Mouse (Mus musculus) ovary, postnatal 10 days (tissue): ENCODE measurements around the gene Camk2d.

ENCODE experiments used
- DNase-seq: peaks from one replicate; pipeline ENCODE4 v3.0.0; 2022; ENCODE audit warnings: low spot score

Gene Camk2d

DNA sequence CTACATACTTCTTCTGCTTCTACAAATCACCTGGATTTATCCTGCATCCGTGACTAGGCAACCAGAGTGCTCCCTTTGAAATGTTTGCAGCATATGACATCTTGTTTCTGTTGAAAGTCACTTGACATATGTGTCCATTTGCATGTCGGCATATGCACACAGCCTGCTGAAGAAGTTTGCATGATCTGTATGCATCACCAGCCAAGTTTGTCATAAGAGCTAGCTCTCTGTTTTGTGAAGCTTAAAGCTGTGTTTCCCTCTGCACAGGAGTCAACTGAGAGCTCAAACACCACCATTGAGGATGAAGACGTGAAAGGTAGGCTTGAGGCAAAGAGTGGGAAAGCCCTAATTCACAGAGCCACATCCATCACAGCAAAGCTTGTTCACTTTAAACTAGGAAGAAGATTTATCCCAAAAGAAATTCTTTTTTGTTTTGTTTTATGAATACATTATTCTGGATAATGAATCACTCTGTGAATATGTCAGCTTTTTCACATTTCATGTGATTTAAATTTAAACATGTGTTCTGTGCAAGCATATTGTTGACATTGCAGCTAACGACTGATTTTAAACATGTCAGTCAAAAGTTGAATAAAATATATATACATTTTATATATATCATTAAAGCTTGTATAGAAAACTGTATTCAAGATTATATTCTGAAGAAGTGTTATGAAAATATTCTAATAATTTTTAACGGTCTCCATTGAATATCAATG, 214.4 kb downstream of the Camk2d start:
- DNase-seq = no peak

DNA sequence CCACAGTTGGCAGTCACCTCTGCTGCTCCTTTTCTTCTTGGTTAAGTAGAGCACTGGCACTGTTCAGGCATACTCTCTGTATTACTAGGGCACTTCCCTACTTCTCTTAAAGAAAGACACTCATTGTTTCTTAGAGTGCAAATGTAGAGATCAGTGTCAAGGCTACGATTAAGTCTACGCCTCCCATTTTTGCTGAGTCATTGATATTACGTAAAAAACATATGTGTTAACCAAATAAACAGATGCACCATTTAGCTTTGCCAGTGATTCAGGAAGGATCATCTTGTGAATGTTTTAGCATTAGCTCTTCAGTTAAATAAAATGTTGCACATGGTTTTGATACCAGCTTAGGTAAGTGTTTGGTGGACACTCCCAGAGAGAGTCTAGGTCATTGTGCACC, 215.5 kb downstream of the Camk2d start:
- no peak for DNase-seq

DNA sequence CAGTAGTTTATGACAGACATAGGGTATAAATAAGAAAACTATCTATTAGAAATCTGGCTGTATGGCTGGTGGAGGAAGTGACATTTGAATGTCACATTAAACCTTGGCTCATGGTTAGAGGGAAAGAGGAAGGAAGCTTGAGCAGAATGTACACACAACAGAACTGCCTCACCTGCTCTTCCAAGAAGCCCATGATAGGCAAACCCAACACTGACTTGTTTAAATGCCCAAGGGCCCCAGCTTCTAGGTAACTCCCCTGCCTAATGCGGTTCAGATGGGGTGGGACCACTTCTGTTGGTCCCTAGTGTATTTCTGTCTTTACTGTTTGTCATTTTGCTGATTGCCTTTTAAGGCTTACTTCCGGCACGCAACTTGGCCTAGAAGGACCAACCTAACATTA, 226.3 kb downstream of the Camk2d start:
- DNase-seq = no peak

DNA sequence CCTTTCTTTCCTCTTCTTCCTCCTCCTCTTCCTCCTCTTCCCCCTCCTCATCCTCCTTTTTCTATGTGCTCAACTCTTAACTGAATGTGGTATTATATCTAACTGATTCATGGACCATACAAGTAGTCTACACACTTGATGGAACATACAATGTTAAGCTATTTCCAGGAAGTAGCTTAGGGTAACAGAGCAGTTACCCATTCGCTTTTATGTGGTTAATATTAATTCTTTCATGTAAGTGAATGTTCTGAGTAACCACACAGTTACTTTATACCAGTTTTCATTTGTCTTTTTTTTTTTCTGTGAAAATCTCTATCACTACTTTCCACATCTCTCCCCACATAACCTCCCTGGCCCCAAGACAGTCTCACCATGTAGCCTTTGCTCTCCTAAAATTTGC, 228.8 kb downstream of the Camk2d start:
- DNase-seq = no peak

DNA sequence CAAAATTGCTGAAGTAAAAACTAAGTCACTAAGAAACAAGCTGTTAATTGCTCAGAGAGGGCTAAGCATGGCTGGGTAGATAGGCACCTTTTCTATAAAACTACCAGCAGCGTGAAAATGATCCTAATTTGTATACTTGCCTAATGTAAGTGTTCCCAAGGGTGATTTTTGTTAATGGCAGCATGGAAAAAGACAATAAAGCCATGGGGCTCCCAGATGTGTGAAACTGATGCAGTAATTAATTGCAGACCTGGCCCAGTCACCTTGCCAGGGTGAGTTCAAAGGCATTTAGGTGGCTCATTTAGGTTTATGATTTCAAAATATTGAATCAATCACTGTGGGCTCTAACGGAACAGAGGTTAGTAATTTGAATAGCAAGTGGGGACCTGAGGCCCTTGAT, 230.1 kb downstream of the Camk2d start:
- DNase-seq = no peak

DNA sequence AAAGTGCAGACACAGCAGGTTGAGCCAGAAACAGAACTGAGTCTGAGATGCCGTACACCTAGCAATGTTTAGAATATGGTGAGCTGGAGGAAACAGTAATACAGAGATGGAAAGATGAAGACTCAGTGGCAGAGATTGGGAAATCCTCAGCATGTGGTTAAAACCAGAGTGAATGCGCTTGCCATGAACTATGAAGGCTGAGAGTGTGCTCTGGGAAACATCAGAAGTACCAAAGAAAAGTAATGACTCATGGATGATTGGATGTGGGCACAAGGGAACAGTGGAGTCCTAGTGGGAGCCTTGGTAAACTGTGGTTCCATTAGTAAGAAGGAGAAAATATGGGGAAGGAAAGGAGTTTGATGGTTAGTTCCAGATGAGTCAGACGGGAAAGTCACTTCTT, 231.8 kb downstream of the Camk2d start:
- no peak for DNase-seq

DNA sequence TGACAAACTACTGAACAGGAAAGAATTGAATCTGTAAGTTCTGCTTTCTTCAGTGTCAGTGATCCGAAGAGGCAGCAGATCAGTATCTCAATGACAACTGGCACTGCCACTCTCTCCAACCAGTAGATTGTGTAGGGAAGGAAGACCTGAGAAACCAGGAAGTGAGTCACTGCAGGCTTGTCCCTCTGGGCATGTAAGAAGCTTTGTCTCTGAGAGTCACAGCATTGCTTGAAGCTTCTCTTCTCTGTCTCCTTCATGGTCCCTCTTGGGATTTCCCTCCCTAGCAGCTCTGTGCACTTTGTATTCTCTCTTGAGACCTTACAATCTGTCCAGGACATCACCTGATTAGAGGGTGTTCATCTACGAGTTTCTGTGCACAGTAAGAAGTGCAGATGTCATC, 233.7 kb downstream of the Camk2d start:
- DNase-seq = no peak

DNA sequence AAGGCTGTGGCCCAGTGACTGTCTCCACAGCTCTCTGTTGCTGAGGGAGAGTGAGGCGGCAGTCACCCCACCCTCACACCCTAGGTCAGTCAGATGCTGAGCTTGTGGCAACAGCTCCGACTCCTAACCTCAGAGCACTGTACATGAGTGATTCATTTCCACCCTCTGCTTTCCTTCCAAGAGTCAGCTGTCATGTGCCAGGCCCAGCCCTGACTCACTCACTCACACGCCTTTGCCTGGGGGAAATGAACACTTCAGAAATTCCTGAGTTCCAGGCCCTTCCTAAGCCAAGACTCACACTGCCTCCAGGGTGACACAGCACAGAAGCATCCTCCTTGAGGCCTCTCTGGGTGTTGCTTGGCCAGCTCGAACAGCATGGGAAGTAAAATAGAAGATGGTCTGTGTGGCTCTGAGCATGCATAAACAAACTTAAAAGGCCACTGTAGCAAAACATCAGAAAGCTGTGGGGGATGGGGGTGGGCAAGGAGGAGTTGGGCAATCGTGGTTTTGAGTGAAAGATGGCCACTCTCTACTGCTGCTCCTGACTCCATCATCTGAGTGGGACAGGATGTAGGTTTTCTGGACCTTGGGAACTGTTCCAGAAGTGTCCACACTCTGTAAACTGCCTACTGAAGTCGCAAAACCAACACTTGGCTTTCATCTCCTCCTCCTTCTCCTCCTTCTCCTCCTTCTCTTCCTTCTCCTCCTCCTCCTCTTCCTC, 235.5 kb downstream of the Camk2d start:
- no peak for DNase-seq

DNA sequence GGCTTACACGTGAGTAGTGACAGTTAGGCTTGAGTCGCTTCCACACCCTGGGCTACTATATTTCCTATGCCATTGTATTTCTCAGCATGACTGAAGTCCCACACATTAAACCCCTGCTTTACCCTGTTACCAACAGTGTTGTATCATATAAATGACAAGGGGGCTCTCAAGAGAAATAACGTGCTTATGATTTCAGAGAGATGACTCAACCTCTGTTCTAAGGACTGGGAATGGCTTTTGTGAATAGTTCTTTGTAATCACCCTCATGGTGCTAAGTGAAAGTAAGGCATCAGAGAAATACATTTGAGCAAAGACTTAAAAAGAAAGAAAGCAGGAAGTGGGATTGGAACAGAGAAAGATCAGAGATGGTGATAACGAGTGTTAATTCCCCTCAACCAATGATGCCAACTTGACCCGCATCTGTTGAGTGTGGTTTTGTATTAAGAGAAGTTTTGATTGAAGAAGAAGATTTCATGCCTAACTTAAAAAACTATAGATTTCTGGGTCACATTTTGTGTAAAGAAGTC, 238.6 kb downstream of the Camk2d start:
- DNase-seq = no peak

DNA sequence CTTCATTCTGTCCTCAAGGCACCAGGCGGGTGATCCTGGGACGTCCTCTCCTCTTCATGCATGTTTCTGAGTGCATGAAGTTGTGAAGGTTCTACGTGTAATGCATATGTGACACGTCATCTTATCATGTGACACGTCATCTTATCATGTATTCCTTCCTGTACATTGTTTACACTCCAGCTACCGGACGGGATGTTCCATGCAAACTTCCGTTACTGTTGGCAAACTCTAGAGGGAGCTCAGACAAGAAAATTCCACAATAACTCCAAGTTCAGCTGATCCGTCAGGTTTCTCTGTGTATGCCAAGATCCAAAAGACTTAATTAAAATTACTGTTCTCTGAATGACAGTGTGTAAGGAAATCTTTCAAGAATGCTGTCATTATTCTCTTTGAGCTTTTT, 246.7 kb downstream of the Camk2d start:
- DNase-seq = no peak

DNA sequence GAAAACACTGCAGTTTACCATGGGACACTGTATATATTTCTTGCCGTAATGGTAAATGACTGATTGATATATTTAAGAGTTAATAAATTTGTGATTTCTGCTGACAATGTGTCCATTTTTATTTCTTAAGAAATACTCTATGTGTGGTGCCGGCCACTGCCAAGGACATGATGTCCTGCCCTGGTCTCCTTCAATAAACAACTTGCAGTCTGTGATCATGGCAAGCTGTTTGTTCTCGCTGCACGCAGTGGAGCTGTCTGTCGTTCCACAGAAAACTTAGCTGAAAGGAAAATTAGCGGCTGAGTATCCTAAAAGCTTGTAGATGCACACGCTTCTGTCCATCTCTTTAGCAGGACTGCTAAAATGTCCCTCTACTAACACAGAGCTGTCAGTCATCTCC, 248.7 kb downstream of the Camk2d start:
- DNase-seq = no peak

DNA sequence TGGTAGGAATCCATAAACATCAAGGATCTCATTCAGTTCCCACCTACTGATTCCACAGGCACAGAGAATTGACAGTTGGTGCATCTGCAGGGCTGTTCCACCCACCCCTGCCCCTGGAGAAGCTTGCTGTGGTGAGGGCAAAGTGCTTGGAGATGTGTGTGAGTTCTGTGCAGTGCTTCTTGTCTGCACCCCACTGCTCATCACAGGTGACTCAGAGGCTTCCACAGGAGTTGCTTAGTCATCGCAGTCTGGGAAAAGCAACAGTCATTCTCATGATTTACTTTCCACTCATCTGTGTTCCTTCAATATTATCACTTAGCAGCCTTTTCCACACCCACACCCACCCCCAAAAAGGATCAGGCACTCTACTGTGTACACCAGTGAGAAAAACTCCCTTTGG, 252.0 kb downstream of the Camk2d start:
- DNase-seq = no peak

DNA sequence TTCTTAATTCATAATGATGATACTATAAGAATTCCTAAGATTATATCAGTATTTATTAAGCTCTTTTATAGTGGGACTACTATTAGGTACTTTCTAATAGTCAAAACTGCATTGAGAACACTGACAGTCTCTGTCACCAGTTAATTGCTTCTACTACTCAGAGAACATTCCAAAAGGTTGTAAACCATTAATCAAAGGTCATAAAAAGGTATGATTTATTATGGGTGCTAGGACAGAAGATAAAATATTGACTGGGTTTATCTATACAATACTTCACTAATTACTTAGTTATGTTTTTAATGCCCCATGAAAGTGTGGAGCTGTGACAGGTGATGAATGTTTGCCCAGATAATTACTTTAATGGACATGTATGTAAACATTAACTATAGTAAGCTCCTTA, 264.3 kb downstream of the Camk2d start:
- DNase-seq = no peak

DNA sequence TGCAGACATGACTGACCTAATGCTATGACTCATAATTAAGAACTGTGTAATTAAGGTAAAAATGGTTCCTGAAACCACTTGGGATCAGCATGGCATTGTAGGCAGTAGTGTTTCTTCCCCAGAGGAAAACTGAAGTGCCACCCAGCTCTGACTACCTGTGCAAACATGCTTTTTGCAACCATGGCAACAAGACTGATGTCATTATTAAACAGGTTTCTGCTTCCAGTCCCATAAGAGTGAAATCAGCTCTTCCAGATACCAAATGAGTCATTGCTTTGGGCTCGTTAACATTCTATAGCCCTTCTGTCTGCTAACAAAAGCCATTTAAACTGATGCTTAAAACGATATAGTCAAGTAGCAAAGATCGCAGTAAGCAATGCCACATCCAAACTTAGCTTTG, 273.5 kb downstream of the Camk2d start:
- DNase-seq = no peak

DNA sequence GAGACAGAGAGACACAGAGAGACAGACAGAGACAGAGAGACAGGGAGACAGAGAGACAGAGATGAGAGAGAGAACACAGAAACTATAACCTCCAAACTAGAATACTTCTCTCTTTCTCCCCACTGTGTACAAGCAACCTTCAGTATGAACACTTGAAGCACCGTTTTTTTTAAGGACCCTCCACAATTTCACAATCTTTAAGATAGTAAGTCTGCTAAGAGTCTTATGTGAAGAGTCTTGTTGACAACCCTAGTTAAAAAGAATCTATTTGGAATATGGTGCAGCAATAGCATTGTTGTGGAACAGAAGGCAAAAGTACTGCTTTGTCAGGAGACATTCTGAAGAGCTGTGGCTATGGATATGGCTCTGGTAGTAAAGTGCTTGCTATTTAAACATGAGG, 274.6 kb downstream of the Camk2d start:
- DNase-seq = no peak

DNA sequence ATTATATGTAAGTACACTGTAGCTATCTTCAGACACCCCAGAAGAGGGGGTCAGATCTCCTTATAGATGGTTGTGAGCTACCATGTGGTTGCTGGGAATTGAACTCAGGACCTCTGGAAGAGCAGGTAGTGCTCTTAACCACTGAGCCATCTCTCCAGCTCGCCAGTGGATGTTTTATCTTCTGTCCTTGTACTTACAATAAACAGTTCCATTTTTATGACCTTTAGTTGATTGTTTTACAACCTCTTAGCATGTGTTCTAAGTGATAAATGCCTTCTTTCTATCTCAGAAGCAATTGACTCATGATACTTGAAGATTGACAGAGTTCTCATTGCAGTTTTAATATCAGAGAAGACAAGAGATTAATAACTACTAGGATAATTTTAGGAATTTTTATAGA, 282.1 kb downstream of the Camk2d start:
- DNase-seq = no peak

DNA sequence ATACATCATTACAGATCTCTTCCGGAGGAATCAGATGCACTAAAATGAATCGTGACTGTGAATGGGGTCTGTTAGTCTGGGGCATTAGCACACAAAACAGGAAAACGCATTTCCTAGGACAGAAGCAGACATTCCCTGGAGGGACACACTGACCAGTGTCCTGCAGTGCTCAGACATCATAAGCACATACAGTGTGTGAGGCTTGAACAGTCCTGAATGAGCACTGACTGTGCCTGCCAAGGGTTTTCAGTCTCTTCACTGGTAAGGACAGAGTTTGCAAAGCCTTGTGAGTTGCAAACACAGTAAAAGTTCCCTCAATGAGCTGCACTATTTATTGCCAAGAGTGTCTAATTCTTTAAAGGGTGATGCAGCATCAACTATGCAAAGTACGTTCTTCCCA, 290.0 kb downstream of the Camk2d start:
- no peak for DNase-seq

DNA sequence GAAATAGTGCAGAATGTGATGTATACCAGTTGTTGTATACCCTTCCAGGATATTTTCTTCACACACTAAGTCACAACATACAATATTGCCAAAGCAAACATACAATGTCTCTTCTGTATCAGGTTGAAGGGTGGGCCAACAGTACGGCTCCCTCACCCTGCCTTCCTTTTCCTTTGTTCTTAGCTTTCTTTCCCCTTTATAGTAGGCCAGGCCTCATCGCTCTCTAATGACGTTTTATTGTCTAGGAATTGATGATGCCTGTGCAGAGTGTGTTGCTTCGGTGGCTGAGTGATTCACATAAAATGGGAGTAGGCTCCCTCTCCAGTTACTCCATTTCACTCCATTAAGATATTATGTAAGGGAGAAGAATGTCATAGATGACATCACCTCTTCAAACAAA, 290.5 kb downstream of the Camk2d start:
- DNase-seq = no peak
